Mouse (Mus musculus): Measurements from ENCODE around the gene Daxx. TPM values are rescaled to one million over a fixed set of nuclear protein-coding genes. Genes with fewer than 3 reads are reported as not detected.
A peak's percentile ranks its signal among the peaks of the same experiment; 100 is the strongest.
"Not testable (repeated sequence)": the region's sequence is repeated elsewhere in the genome, so short reads cannot be mapped to it uniquely, and the experiment has no call there.

Gene Daxx
- polyA plus RNA-seq (2012; rRNA removed): 116 and 129 TPM in 2 replicates

GRCm38 (mm10) chr17:33909077-33909868, at the start of gene Daxx:
Gene Daxx (plus strand): TSS chr17:33909414.
- peak; percentile 99 for DNase-seq
- H3K4me1 ChIP-seq (replicated peaks; ENCODE audit: control insufficient read depth, insufficient read depth, low read length): peaks cover 18% of the 10 kb centered on the region
- H3K27me3 ChIP-seq (ENCODE audit: control insufficient read depth, insufficient read depth, low read length): no peaks in the 10 kb centered on the region
- H3K36me3 ChIP-seq (ENCODE audit: control insufficient read depth, insufficient read depth, low read length): peaks cover 25% of the 10 kb centered on the region
- TF ChIP-seq CTCF (IDR thresholded peaks at IDR 0.05; ENCODE audit: borderline replicate concordance, control insufficient read depth, extremely low read depth, insufficient read depth, low read length, poor library complexity) (peak; percentile 46; the same call in 1 of the 2 replicates), POLR2A (IDR thresholded peaks at IDR 0.05; ENCODE audit: control insufficient read depth, extremely low read depth, insufficient read depth, low read length, poor library complexity) (peak; percentile 70)
- peak within 1 kb of the TSS; percentile 85 for H3K27ac ChIP-seq (ENCODE audit: control insufficient read depth, insufficient read depth, low read length)
- WGBS: 2% methylated on average over 68 of the region's 68 CpGs
- H3K4me3 ChIP-seq (ENCODE audit: control insufficient read depth, insufficient read depth, low read length): peak within 1 kb of the TSS; percentile 94

DNA sequence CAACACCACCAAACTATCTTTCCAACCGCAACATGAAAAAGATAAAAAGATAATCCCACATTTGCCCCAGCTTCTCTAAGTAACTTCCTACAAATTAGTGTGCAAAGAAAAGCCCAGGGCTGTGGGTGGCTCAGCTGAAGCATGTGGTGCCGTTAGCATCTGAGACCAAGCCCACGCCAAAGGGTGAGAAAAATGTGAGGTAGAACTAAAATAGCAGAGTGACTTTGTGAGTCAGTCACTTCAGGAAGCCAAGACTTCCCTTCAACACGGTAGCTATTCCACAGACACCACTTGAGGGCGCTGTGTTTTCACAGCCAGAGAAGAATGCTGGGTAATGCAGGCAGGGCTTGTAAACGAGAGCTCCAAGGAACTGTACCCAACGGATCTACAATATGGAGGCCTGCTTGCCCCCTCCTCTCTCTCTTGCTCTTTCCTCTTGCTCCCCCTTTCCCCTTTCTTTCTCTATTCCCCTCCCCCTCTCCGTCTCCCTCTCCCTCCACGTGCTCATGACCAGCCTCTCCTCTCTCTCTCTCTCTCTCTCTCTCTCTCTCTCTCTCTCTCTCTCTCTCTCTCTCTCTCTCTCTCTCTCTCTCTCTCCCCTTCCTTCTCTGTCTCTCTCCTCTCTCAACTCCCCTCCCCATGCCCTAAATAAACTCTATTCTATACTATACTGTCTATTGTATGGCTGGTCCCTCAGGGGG, 43.7 kb upstream of the Daxx start:
- Histone ChIP-seq H3K27ac (ENCODE audit: control insufficient read depth, insufficient read depth, low read length) (peak overlapping the region; percentile 41; the same call in 1 of the 2 replicates), H3K27me3 (ENCODE audit: control insufficient read depth, insufficient read depth, low read length) (no peaks in the 10 kb centered on the region), H3K36me3 (ENCODE audit: control insufficient read depth, insufficient read depth, low read length) (no peaks in the 10 kb centered on the region), H3K4me3 (ENCODE audit: control insufficient read depth, insufficient read depth, low read length) (peak overlapping the region; percentile 20; the same call in 1 of the 2 replicates), H3K4me1 (replicated peaks; ENCODE audit: control insufficient read depth, insufficient read depth, low read length) (peaks cover 7% of the 10 kb centered on the region)
- 14% methylated on average over 9 of the region's 9 CpGs for WGBS
- peak; percentile 70 for DNase-seq
- TF ChIP-seq POLR2A (IDR thresholded peaks at IDR 0.05; ENCODE audit: control insufficient read depth, extremely low read depth, insufficient read depth, low read length, poor library complexity): no peak
- TF ChIP-seq CTCF (IDR thresholded peaks at IDR 0.05; ENCODE audit: borderline replicate concordance, control insufficient read depth, extremely low read depth, insufficient read depth, low read length, poor library complexity): no peak

- not testable (repeated sequence) for H3K4me3 ChIP-seq (ENCODE audit: control insufficient read depth, insufficient read depth, low read length); DNase-seq; H3K27ac ChIP-seq (ENCODE audit: control insufficient read depth, insufficient read depth, low read length); H3K27me3 ChIP-seq (ENCODE audit: control insufficient read depth, insufficient read depth, low read length); H3K4me1 ChIP-seq (replicated peaks; ENCODE audit: control insufficient read depth, insufficient read depth, low read length)
- peaks cover 16% of the 10 kb centered on the region for H3K36me3 ChIP-seq (ENCODE audit: control insufficient read depth, insufficient read depth, low read length)
- 100% methylated on average over 1 of the region's 12 CpGs for WGBS
These were observed 35.7 kb upstream of the Daxx start, which contains the start of gene Gm7029 for GRCm38 (mm10) chr17:33873537-33873936. Gene Gm7029 (plus strand): TSS chr17:33873837.

- Histone ChIP-seq H3K27me3 (ENCODE audit: control insufficient read depth, insufficient read depth, low read length) (no peaks in the 10 kb centered on the region), H3K4me1 (replicated peaks; ENCODE audit: control insufficient read depth, insufficient read depth, low read length) (no peaks in the 10 kb centered on the region), H3K36me3 (ENCODE audit: control insufficient read depth, insufficient read depth, low read length) (peaks cover 16% of the 10 kb centered on the region), H3K27ac (ENCODE audit: control insufficient read depth, insufficient read depth, low read length) (no peak overlapping the region), H3K4me3 (ENCODE audit: control insufficient read depth, insufficient read depth, low read length) (no peak overlapping the region)
- DNase-seq: peak; percentile 18
- TF ChIP-seq POLR2A (IDR thresholded peaks at IDR 0.05; ENCODE audit: control insufficient read depth, extremely low read depth, insufficient read depth, low read length, poor library complexity) (no peak), CTCF (IDR thresholded peaks at IDR 0.05; ENCODE audit: borderline replicate concordance, control insufficient read depth, extremely low read depth, insufficient read depth, low read length, poor library complexity) (no peak)
- WGBS: 97% methylated on average over 11 of the region's 11 CpGs
These were observed 34.8 kb upstream of the Daxx start for GRCm38 (mm10) chr17:33874411-33874810.

DNA sequence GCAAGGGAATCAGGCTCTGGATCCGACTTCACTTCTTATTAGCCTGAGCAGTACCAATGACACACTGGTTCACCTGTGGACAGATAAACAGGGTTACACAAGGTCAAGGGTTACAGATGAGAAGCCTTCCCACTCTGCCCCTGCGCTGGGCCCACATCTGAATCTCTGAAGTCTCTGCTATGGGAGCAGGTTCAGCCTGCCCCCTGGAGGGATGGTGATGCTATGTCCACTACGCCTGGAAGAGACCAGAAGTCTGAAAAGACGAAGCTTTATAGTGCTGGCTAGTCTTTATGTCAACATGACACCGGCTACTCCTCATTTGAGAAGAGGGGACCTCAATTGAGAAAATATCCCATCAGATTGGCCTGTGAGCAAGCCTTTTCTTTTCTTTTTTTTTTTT, 33.4 kb upstream of the Daxx start:
- WGBS: 96% methylated on average over 5 of the region's 5 CpGs

GRCm38 (mm10) chr17:33884320-33884719, 24.9 kb upstream of the Daxx start:
- 97% methylated on average over 10 of the region's 11 CpGs for WGBS
- not testable (repeated sequence) for H3K4me3 ChIP-seq (ENCODE audit: control insufficient read depth, insufficient read depth, low read length); H3K27ac ChIP-seq (ENCODE audit: control insufficient read depth, insufficient read depth, low read length); DNase-seq; H3K27me3 ChIP-seq (ENCODE audit: control insufficient read depth, insufficient read depth, low read length); H3K4me1 ChIP-seq (replicated peaks; ENCODE audit: control insufficient read depth, insufficient read depth, low read length)
- peaks cover 18% of the 10 kb centered on the region for H3K36me3 ChIP-seq (ENCODE audit: control insufficient read depth, insufficient read depth, low read length)

More for the DNA sequence above, 33.4 kb upstream of the Daxx start:
- not testable (repeated sequence) for H3K4me3 ChIP-seq (ENCODE audit: control insufficient read depth, insufficient read depth, low read length); H3K4me1 ChIP-seq (replicated peaks; ENCODE audit: control insufficient read depth, insufficient read depth, low read length); DNase-seq; H3K27ac ChIP-seq (ENCODE audit: control insufficient read depth, insufficient read depth, low read length); H3K27me3 ChIP-seq (ENCODE audit: control insufficient read depth, insufficient read depth, low read length)
- peaks cover 17% of the 10 kb centered on the region for H3K36me3 ChIP-seq (ENCODE audit: control insufficient read depth, insufficient read depth, low read length)

DNA sequence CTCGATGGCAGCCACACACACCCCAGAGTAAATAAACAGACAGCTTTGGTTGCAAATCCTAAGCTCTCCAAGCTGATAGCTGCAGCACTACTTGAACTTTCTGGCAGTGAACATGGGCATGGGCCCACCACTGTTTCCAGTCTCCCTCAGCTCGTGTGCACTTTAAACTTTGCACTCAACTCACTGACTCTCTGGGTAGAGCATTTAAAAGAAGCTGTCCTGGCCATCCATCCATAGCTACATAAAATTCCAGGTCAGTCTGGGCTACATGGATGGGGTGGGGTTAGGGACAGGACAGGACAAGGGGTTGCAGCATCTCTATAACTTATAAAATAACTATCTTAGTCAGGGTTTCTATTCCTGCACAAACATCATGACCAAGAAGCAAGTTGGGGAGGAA, 21.4 kb upstream of the Daxx start:
- H3K4me1 ChIP-seq (replicated peaks; ENCODE audit: control insufficient read depth, insufficient read depth, low read length); H3K36me3 ChIP-seq (ENCODE audit: control insufficient read depth, insufficient read depth, low read length); DNase-seq; H3K4me3 ChIP-seq (ENCODE audit: control insufficient read depth, insufficient read depth, low read length); H3K27me3 ChIP-seq (ENCODE audit: control insufficient read depth, insufficient read depth, low read length); H3K27ac ChIP-seq (ENCODE audit: control insufficient read depth, insufficient read depth, low read length): not testable (repeated sequence)
- WGBS: 93% methylated on average over 2 of the region's 2 CpGs

GRCm38 (mm10) chr17:33888230-33888629, 21.0 kb upstream of the Daxx start:
- H3K4me1 ChIP-seq (replicated peaks; ENCODE audit: control insufficient read depth, insufficient read depth, low read length); H3K4me3 ChIP-seq (ENCODE audit: control insufficient read depth, insufficient read depth, low read length); H3K27ac ChIP-seq (ENCODE audit: control insufficient read depth, insufficient read depth, low read length); H3K27me3 ChIP-seq (ENCODE audit: control insufficient read depth, insufficient read depth, low read length); DNase-seq; H3K36me3 ChIP-seq (ENCODE audit: control insufficient read depth, insufficient read depth, low read length): not testable (repeated sequence)

- WGBS: under 1% methylated on average over 43 of the region's 44 CpGs
- H3K4me3 ChIP-seq (ENCODE audit: control insufficient read depth, insufficient read depth, low read length): peak overlapping the region; percentile 59
- H3K27me3 ChIP-seq (ENCODE audit: control insufficient read depth, insufficient read depth, low read length); H3K4me1 ChIP-seq (replicated peaks; ENCODE audit: control insufficient read depth, insufficient read depth, low read length); H3K36me3 ChIP-seq (ENCODE audit: control insufficient read depth, insufficient read depth, low read length); H3K27ac ChIP-seq (ENCODE audit: control insufficient read depth, insufficient read depth, low read length); DNase-seq: not testable (repeated sequence)
These were observed 19.2 kb upstream of the Daxx start for GRCm38 (mm10) chr17:33889941-33890532.

Measured in thymus, adult 2 months (tissue).